Mouse (Mus musculus) liver, adult 2 months (tissue): ENCODE data around the gene Fbxo28.

Source experiments
- CTCF ChIP-seq: fragments of 200-500 bp; IDR thresholded peaks from 2 replicates; pipeline ENCODE4 v1.5.1; 2011; ENCODE audit warnings: low read depth, low read length, control low read depth
- POLR2A ChIP-seq: fragments of 200-500 bp; IDR thresholded peaks from 2 replicates; pipeline ENCODE4 v1.6.1; 2011; ENCODE audit warnings: low read length, control low read depth; ENCODE audit not compliant: insufficient read depth; ENCODE audit errors: extremely low read depth

- no peak for TF ChIP-seq POLR2A
- no peak for TF ChIP-seq CTCF
These were observed 31.1 kb downstream of the Fbxo28 start for GRCm38 (mm10) chr1:182310316-182310715.
